In the genomic region with DNA sequence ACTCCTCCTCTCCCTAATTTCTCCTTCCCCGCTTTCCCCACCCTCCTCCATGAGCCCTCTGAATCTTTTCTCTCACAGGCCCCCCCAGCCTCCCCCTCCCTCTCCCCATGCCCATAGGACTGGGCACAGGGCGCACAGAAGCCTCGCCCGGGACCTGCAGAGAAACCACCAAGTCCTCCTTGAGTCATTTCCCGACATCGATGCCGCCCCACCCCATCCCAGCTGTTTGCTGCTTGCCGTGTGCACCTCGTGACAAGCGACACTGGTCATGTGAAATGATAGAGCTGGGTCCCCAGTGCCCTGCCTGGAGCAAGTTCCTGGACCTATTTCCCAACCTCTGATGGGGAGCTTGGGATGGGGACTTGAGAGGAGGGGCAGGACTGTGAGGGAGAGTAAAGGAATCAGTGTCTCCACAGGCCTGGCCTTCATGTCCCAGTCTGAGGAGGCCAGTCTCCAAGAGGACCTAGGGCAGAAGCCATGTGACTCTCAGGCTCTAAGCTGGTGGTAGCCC, we compare ENCODE assay signal across 8 mouse cellular contexts. TPM values are rescaled to one million over a fixed set of nuclear protein-coding genes. Genes with fewer than 3 reads are reported as not detected.
DNase-seq lines count a peak whose midpoint lies in the region; ATAC-seq lines count a peak whose summit lies in the region.

No protein-coding gene starts in this region.

- peak overlapping the region; percentile 84 for H3K27ac ChIP-seq in hindbrain, embryonic 14.5 days

- H3K4me1 ChIP-seq in hindbrain, embryonic 14.5 days (replicated peaks; ENCODE audit: control insufficient read depth, insufficient read depth, low read length) = peaks cover 32% of the 10 kb centered on the region

- DNase-seq in adrenal gland, adult (ENCODE audit: inconsistent age in 2 of 2, low spot score in 1 of 2) = peak; percentile 31 to 64
- DNase-seq in adrenal gland, adult 8-10 months = no peak
- DNase-seq in adrenal gland, postnatal 10 days = peak; percentile 47
- DNase-seq in gastrocnemius, adult 8-10 months (ENCODE audit: low spot score in 2 of 2) = peak; percentile 69 to 70
- no peak for DNase-seq in hindbrain, embryonic 14.5 days (ENCODE audit: low spot score)
- DNase-seq in lung, postnatal 14 days = peak; percentile 61
- DNase-seq in ovary, postnatal 10 days (ENCODE audit: low spot score) = no peak

- 29% methylated on average over 10 of the region's 10 CpGs for WGBS in hindbrain, embryonic 14.5 days

- peak; percentile 65 for ATAC-seq in hindbrain, embryonic 14.5 days (ENCODE audit: low FRiP score)
- ATAC-seq in neutrophil, adult 5-6 weeks (ENCODE audit: extremely low read depth, insufficient number of reproducible peaks, low FRiP score, poor library complexity, severe bottlenecking) = peak; percentile 32; the same call in 1 of the 2 replicates

- peak overlapping the region; percentile 13; the same call in 1 of the 2 replicates for H3K4me2 ChIP-seq in hindbrain, embryonic 14.5 days (replicated peaks)

- H3K36me3 ChIP-seq in hindbrain, embryonic 14.5 days (replicated peaks; ENCODE audit: control insufficient read depth, insufficient read depth) = no peaks in the 10 kb centered on the region; the same call in 1 of the 2 replicates

- H3K27me3 ChIP-seq in hindbrain, embryonic 14.5 days (ENCODE audit: control insufficient read depth, insufficient read depth, low read length) = no peaks in the 10 kb centered on the region

- H3K9me3 ChIP-seq in hindbrain, embryonic 14.5 days (ENCODE audit: control insufficient read depth, low read length) = no peaks in the 10 kb centered on the region

- no peak overlapping the region for H3K4me3 ChIP-seq in hindbrain, embryonic 14.5 days (replicated peaks; ENCODE audit: low read length)

- H3K9ac ChIP-seq in hindbrain, embryonic 14.5 days = 0 out of 2 replicates have a peak overlapping the region, but pooled peaks have one; percentile 19

RNA-seq across cellular contexts. Expression of a gene that starts 53.4 kb away (rescaled TPM):
- total RNA-seq in adrenal gland, adult 8-10 months (2022) = 10 to 100 TPM; 27.8 to 46.6 (median 33.1) TPM
- total RNA-seq in adrenal gland, postnatal 10 days (2021) = 10 to 100 TPM; 32.5 to 39.5 TPM
- total RNA-seq in gastrocnemius, adult 8-10 months (2022) = 1 to 10 TPM; 5.0 to 6.9 (median 6.2) TPM
- polyA plus RNA-seq in hindbrain, embryonic 14.5 days (2014; fragmentation: Nextera tagmentation; extraction: Ambion mirVana) = 32.6 and 37.3 TPM in 2 replicates
- total RNA-seq in neutrophil, adult 5-6 weeks (2017) = 437 and 443 TPM in 2 replicates

Comparison
In these comparisons a context has a peak if more than half of its experiments do, and no peak if none do; other contexts are left out.
1. DNase-seq: peak in adrenal gland, adult (2 of 2), adrenal gland, postnatal 10 days (single experiment), gastrocnemius, adult 8-10 months (2 of 2) and lung, postnatal 14 days (single experiment); none in adrenal gland, adult 8-10 months (single experiment), hindbrain, embryonic 14.5 days (single experiment) and ovary, postnatal 10 days (single experiment).